Mouse (Mus musculus) layer of hippocampus, adult 11-12 months (tissue): Measurements from ENCODE around the gene Cops7b.
"Not testable (repeated sequence)": the region's sequence is repeated elsewhere in the genome, so short reads cannot be mapped to it uniquely, and the experiment has no call there.

Experiments
- DNase-seq: peaks from one replicate; pipeline ENCODE4 v3.0.0; 2022; ENCODE audit warnings: low spot score

Cops7b gene

GRCm38 (mm10) chr1:86582451-86583096, at the start of gene Cops7b, which contains the start of gene Pde6d:
Cops7b (plus strand) TSS chr1:86582904.
Pde6d (minus strand) TSS chr1:86582629.
- peak; percentile 97 for DNase-seq

- peak; percentile 44 for DNase-seq
These were observed 49.1 kb upstream of the Cops7b start for GRCm38 (mm10) chr1:86533411-86534130.

GRCm38 (mm10) chr1:86538383-86538782, 44.3 kb upstream of the Cops7b start:
- no peak for DNase-seq

DNA sequence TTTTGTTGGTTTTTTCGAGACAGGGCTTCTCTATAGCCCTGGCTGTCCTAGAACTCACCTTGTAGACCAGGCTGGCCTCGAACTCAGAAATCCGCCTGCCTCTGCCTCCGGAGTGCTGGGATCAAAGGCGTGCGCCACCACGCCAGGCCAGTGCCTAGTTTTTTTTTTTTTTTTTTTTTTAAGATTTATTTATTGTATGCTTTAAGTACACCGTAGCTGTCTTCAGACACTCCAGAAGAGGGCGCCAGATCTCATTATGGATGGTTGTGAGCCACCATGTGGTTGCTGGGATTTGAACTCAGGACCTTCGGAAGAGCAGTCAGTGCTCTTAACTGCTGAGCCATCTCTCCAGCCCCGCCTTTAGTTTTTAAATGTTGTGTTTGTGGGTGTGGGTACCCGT, 43.1 kb upstream of the Cops7b start:
- DNase-seq = not testable (repeated sequence)

DNA sequence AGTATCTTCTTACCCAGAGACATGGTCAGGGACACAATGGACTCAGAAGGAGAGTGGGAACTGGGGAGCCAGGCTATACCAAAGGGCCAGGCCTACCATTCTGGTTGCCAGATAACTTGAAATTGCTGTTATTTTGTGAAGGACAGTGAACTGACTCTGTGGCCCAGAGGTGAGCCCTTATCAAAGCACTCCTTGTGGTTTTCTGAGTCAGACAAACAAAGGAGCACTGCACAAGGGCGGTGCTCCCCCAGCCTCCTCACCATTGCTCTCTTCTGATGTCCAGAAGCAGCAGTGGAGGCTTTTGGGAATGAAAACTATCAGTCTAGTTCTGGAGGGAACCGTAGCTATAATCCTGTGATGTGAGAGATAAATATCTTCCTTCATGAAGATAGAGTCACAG, 40.1 kb upstream of the Cops7b start:
- no peak for DNase-seq

GRCm38 (mm10) chr1:86546797-86547196, 35.9 kb upstream of the Cops7b start:
- no peak for DNase-seq

DNA sequence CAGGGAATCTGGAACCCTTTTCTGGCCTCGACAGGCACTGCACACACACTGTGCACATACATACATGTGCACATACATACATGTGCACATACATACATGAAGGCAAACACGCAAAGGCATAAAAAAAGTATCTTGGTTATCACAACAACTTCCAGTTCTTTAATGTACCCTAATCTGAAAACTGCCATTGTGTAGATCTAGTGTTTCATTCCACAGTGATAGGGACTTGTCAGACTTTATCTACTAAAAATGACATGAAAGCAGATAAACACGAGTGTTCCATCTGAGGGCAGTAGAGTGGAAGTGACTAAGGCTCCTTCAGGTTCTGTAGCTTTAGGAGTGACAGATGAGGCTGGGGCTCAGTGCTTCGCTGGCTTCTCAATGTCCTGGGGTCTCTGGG, 31.4 kb upstream of the Cops7b start:
- DNase-seq = no peak

DNA sequence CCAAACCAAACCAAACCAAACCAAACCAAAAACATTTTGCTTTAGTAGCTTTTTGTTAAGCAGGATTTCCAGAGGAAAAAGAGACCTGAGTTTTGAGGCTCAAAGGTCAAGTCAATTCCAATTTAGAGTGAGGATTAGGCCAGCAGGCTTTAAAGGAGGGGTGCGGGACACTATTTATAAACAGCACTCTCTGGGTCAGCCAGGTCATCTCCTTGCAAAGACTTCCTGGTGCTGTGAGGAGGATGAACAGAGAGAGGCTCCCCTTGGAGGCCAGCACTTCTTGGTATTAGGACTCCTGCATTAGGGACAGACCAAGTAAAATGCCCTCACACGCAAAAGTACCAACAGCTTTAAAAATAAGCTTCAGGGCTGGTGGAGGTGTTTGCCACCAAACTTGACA, 30.8 kb upstream of the Cops7b start:
- DNase-seq = no peak

DNA sequence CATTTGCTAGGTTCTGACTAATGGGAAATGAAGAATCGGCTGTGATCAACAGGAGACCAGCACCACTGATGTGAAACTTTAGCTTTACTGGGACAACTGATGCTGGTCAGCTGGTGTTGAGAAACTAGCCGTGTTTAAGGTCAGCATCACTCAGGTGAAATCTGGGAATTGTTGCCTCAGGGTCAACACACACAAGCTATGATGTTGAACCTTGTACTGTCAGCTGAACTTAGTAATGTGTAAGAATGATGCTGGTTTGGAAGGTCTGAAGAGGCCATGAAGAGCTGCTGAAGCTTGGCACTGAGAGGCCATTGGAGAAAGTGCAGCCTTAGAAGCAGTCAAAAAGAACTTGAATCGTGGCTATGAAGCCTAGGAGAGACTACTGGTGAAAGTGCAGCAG, 27.0 kb upstream of the Cops7b start:
- no peak for DNase-seq

GRCm38 (mm10) chr1:86557872-86558271, 24.8 kb upstream of the Cops7b start:
- DNase-seq = no peak

- DNase-seq = no peak
These were observed 23.5 kb upstream of the Cops7b start for GRCm38 (mm10) chr1:86559232-86559631.

DNA sequence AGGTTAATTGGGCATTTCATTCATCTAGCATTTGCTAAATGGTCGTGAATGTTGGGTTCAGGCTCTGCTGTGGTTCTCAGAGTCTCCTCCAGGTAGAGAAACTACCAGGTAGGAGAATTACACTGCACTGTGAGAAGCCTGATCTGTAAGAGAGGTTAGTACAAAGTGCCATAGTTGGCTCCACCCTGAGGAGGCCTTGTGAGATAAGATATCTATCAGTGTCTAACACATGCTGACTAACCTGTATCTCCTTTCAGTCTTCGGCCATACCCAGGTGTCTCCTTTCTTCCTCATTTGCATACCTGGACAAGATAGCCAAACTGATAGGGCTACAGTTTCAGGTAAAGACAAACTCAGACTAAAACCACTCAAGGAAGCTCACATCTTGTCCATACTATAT, 20.0 kb upstream of the Cops7b start:
- no peak for DNase-seq

GRCm38 (mm10) chr1:86568409-86568808, 14.3 kb upstream of the Cops7b start:
- no peak for DNase-seq

DNA sequence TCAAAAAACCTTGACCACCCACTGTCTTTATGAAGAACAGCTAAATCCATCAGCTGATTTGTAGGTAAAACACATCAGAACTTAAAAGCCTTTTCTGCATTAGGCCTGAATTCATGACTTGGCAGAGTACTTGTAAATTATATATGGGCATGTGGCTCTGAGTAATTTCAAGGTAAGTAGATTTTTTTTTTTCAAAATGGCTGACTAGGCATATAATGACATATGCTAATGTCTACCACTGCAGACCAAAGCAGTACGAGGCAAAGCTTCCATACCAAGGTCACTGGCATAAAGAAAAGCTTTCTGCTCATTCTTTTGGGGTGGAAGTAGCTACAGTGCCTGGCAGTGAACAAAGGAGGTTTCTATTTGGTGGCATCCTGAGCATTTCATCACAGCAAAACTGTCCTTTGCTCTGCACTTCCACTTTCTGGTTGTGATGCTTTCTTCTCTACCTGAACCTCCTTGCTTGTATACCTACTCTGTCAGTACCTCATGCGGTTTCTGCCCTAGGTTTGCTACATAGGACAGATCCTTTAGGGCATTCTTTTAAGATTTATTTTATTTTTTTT, 13.3 kb upstream of the Cops7b start:
- DNase-seq = no peak

DNA sequence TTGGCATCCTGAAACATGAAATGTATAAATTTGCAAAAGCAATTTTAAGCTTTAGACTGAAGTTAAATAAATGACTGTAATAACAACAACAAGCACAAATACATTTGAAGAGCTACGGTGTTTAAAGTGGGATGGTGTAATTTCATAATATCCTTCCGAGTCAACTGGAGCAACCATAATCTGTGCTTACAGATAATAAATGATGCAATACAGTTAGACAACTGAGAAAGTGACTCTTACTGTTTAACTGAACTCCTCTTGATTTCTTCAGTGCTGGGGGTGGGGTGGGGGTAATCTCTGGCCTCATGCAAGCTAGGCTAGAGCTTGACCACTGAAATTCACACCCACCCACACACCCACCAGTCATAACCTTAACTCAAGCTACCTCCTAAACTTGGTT, 11.3 kb upstream of the Cops7b start:
- DNase-seq = no peak

DNA sequence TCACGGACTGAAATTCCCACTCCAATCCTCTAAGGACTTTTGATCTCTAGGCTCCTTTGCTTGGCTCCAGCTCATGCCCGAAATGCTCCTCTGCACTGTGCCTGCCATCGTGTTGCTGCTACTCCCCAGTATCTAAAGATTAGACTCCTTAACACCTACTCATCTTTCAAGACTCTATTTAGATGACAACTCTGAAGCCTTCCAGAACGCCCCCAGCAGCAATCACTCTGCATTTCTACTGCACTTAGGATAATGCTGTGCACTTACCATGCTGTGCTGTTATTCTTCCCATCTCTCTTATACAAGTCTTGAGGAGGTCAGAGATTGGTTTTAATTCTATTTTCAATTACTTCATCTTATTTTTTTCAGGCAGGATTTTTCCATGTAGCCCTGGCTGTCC, 10.8 kb upstream of the Cops7b start:
- DNase-seq = no peak

GRCm38 (mm10) chr1:86580426-86580825, 2.3 kb upstream of the Cops7b start:
- no peak for DNase-seq

- DNase-seq = no peak
These were observed 833 bp upstream of the Cops7b start for GRCm38 (mm10) chr1:86581692-86582450.

- no peak for DNase-seq
These were observed 1.0 kb downstream of the Cops7b start for GRCm38 (mm10) chr1:86583709-86584108.

- DNase-seq = peak; percentile 78
These were observed 4.3 kb downstream of the Cops7b start for GRCm38 (mm10) chr1:86586992-86587391.

DNA sequence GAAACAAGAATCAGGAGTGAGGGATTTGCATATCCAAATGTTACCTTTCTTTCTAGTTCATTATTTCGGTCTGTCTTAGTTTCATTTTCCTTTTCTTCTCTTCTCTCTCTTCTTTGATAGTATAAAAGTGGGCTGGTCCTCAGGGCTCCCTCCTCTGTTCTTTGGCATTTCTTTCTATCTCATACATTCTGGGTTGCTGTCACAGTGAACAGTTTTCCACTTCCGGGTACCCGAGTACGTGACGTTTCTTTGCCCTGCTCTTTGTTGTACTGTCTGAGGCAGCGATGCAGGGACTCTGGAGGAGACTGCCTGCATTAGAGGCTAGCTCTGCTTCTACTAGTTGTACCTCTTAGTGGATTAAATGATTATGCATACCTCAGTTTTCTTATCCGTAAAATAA, 11.8 kb downstream of the Cops7b start:
- no peak for DNase-seq

DNA sequence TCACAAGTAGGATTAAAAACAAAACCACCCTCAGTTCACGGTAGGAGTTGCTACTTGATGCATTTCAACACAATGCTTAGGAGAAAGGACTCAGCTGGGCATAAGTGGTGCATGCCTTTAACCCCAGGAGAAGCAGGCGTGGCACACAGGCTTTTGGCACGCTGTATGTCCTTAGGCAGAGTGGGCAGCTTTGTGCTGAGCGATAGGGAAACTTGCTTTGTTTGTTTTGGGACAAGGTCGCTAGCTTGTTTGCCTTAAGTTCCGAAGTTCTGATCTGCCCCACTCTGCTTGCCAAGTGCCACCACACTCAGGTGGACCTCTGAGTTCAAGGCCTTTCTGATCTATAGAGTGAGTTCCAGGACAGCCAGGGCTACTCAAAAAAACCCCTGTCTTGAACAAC, 12.6 kb downstream of the Cops7b start:
- no peak for DNase-seq

- DNase-seq = no peak
These were observed 13.8 kb downstream of the Cops7b start for GRCm38 (mm10) chr1:86596512-86596911.
